Mouse (Mus musculus) T-cell, adult 2 months (primary cell): ENCODE results near the gene Clk1.
"Not testable (repeated sequence)": the region's sequence is repeated elsewhere in the genome, so short reads cannot be mapped to it uniquely, and the experiment has no call there.

Experiments used
- DNase-seq: peaks from one replicate; pipeline ENCODE4 v3.0.0; 2022; ENCODE audit warnings: low spot score

Gene Clk1

DNA sequence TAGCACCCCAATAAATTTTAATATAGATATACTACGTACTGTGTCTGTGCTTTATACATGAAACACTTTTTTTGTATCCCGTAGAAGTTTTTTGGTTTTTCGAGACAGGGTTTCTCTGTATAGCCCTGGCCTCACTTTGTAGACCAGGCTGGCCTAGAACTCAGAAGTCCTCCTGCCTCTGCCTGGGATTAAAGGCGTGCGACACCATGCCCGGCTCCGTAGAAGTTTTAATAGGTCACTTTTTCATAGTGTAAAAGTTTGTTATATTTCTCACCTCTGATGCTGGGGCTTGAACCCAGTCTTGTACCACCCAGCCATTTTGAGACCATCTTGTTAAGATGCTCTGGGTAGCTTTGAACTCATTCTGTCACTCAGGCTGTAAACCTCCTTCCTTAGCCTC is 16.5 kb downstream of the Clk1 start:
- no peak for DNase-seq

- DNase-seq, result no peak
Measured at GRCm38 (mm10) chr1:58403745-58404144, 20.1 kb downstream of the Clk1 start.

GRCm38 (mm10) chr1:58401396-58401795 is 22.5 kb downstream of the Clk1 start:
- DNase-seq, result no peak

- no peak for DNase-seq
Measured at GRCm38 (mm10) chr1:58397731-58398130, 26.1 kb downstream of the Clk1 start.

- DNase-seq, result no peak
Measured at GRCm38 (mm10) chr1:58396179-58396578, 27.7 kb downstream of the Clk1 start.

GRCm38 (mm10) chr1:58395341-58395740 is 28.5 kb downstream of the Clk1 start:
- no peak for DNase-seq

- DNase-seq, result peak; percentile 65
Measured at GRCm38 (mm10) chr1:58393284-58394195, 30.3 kb downstream of the Clk1 start.

DNA sequence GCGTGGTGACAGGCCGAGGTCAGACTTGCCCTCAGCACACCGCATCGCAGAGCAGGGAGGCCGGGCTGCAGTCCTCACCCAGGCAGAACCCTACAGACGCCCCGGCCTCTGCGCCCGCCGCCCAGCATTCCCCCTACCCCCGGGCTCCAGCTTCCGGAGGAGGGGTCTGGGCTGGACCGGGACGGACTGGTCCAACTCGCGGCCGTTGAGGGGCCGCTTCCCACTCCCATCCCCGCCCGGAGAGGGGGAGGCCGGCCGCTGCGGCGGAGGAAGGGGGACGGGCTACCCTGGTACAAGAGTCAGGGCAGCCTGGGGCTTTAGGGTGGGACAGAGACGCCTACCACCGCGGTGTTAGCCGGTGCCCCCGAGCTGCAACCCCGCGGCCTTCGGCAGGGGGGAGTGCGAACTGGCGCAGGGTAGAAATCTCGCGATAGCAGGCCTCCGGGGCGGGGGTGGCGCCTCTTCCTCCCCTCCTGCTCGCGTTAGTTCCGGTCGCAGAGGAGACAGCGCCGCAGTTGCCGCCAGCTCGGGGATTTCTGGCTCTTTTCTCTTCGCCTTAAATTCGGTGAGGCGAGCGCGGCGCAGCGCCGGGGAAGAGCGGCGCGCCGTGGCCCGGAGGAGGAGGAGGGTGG is 31.1 kb downstream of the Clk1 start, which contains the start of gene Bzw1:
Bzw1 (plus strand) TSS at position 247 of the 632 bp plus-strand sequence.
- peak; percentile 94 for DNase-seq

GRCm38 (mm10) chr1:58392268-58392651 is 31.6 kb downstream of the Clk1 start:
- DNase-seq, result no peak

DNA sequence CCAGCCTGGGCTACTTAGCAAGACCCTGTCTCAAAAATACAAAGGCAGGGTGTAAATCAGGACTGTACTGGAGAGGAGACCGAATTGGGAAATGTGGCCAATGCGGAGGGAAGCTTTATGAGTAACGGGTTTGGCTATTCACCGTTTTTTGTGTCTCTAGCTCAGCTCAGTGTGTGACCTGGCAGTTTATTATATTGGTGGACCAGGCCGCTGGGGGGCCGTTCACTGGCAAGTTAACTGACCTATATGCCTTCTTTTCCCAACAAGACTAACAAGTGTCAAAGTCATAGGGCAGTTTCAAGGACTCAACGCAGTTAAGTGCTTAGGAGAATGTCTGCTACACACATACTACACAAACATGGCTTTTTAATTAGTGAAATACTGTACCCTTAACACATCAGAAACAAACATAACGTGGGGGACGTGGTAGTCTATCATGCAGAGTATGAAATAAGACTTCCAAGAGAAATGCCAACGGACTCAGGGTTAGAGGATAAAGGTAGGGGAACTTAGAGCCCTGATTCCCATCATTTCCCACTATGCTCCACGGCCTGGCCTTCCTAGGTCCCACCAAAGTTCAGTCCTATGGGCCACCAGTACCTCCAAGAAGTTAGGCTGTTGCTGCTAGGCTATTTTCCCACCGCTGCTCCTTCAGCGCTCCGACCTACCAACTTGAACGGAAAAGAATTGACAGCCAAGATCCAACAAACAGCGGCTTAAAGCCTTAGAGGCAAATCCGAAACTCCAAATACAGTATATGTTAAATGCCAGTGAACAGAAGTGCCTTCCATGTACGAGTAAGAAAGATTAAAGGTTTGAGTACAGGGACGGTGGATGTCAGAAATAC is 32.2 kb downstream of the Clk1 start:
- no peak for DNase-seq

DNA sequence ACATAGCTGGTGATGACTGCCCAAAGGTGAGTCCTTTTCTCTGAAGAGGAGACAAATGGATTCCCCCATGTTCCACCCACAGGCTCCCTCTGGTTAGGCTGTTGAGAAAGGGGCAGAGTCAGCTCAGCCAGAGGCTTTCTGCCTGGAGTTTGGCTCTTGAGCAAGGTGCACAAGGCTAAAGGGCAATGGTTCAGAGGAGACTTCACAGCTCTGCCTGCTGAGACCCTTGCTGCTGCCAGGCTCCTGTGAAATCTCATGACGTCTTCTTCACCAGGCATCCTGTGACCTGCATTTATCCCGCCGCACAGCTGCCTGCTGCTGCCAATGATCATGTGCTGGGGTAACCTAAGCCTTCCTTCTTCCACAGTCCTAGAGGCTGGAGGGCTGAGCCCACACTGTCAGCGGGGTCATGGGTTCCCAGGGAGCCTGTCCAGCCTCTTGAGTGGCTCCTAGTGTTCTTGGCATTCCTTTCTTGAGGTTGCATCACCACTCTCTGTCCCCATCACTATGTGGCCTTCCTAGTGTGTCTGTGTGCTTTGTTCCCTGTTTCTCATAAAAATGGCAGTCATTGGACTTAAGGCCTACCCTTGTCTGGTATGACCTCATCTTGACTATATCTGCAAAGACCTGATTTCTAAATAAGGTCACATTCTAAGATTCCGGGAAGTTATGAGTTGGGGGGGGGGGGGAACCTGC is 41.1 kb downstream of the Clk1 start:
- DNase-seq, result no peak

DNA sequence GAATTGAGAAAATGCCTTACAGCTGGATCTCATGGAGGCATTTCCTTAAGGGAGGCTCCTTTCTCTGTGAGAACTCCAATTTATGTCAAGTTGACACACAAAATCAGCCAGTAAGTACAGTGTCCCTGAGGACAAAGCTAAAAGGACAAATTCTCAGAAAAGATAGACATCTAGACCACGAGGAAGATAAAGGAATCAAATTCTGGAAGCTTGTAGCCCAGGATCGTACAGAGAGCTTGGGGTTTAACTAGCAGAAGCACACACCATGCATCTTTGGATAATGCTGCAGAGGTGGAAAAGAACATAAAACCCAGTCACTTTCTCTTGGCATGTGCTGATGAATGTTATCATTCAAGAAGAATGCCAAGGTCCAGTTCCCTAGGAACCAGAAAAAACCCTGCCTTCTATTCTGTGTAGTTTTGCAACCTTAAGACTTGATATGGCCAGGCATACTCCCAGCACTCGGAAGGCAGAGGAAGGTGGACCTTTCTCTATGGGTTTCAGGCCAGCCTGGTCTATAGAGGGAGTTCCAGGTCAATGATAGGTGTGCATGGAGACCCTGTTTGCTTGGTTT is 48.2 kb downstream of the Clk1 start:
- no peak for DNase-seq

GRCm38 (mm10) chr1:58374266-58374665 is 49.6 kb downstream of the Clk1 start:
- not testable (repeated sequence) for DNase-seq

DNA sequence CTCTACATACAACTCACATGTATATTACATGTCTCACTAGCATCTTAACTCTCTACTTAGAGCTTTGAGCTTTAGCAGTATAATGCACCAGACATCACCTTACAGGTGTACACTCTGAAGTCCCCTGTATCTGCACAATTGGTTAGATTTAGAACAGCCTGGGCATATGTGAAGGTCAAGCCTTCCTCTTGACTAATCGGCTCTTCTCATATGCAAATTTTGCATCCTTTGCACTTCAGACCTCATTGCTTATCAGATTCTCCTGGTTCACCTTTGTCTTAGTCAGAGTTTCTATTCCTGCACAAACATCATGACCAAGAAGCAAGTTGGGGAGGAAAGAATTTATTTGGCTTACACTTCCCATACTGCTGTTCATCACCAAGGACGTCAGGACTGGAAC is 54.1 kb downstream of the Clk1 start:
- DNase-seq, result no peak

GRCm38 (mm10) chr1:58366737-58367471 is 57.0 kb downstream of the Clk1 start:
- DNase-seq, result no peak

DNA sequence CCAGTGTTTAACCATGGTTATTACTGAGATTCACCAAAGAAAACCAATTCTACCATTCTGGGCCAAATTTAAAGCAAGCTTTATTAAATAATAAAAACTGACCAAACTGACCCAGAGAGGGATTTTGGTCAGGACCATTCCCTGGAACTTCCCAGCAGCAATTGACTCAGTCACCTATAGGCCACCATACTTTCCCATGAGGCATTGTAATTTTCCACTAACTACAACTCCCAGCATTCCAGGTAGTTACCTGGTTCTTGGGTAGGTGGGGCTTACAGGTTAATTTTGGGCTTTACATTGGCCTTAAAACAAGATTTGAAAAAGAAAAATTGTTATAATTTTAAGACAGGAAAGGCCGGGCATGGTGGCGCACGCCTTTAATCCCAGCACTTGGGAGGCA is 58.0 kb downstream of the Clk1 start:
- no peak for DNase-seq

- DNase-seq, result no peak
Measured at GRCm38 (mm10) chr1:58364551-58364950, 59.3 kb downstream of the Clk1 start.

DNA sequence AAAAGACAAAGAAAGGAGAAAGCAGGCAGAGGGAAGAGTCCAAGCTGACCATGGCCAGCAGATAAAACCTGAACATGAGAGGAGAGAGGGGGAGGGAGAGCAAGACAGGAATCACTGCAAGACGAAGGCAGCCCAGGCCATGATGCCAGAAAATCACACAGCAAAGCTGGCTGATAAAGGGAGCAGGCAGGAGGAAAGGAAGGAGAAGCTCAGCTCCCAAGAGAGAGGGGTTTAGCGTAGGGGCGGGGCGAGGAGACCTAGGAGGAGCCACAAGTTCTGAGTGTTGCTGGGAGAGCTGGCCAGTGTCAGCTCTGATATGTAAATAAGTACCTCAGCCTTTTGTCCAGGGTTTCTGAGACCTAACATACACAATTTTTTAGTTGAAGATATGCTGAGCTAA is 61.6 kb downstream of the Clk1 start:
- no peak for DNase-seq
